Mouse (Mus musculus): Measurements from ENCODE around the gene Cacng6.

- TF ChIP-seq EP300 (IDR thresholded peaks at IDR 0.05; ENCODE audit: low read depth in 1 of 2, low read length in 2 of 2), result no peak
- no peak for TF ChIP-seq E2F4 (IDR thresholded peaks at IDR 0.05; ENCODE audit: borderline replicate concordance, low read depth, low read length)
Measured at GRCm38 (mm10) chr7:3382123-3382522, 41.9 kb upstream of the Cacng6 start.

All from MEL (cell line).